Mouse (Mus musculus) heart, postnatal 0 days (tissue): ENCODE data around the gene Caskin2. TPM values are rescaled to one million over a fixed set of nuclear protein-coding genes. Genes with fewer than 3 reads are reported as not detected.
"Not testable (repeated sequence)": the region's sequence is repeated elsewhere in the genome, so short reads cannot be mapped to it uniquely, and the experiment has no call there.

ENCODE experiments used
- ATAC-seq: fragments of 200-750 bp; cut with Nextera tagmentation; 2 replicates; pipeline ENCODE4 v1.8.0; 2017; ENCODE audit warnings: low read depth, moderate number of reproducible peaks, moderate library complexity; ENCODE audit not compliant: insufficient read depth
- DNase-seq: peaks from one replicate; pipeline ENCODE4 v3.0.0-alpha.2; 2016; ENCODE audit warnings: low spot score
- H3K27ac ChIP-seq: fragments of 300-500 bp; sonication (generic); 2 replicates; pipeline ENCODE4 v1.5.1; 2014; ENCODE audit warnings: low read depth, mild to moderate bottlenecking
- H3K27me3 ChIP-seq: fragments of 300-500 bp; sonication (generic); 2 replicates; pipeline ENCODE4 v1.6.1; 2014; ENCODE audit warnings: low read length, mixed read lengths; ENCODE audit not compliant: control insufficient read depth, insufficient read depth
- H3K36me3 ChIP-seq: fragments of 300-500 bp; sonication (generic); replicated peaks from 2 replicates; pipeline ENCODE4 v1.6.1; 2014; ENCODE audit warnings: low read length, mixed read lengths; ENCODE audit not compliant: control insufficient read depth, insufficient read depth
- H3K4me1 ChIP-seq: fragments of 300-500 bp; sonication (generic); 2 replicates; pipeline ENCODE4 v1.6.1; 2014; ENCODE audit warnings: antibody characterized with exemption; ENCODE audit not compliant: control insufficient read depth, insufficient read depth
- H3K4me2 ChIP-seq: fragments of 300-500 bp; sonication (generic); 2 replicates; pipeline ENCODE4 v1.6.1; 2014; ENCODE audit warnings: low read depth, mild to moderate bottlenecking, low read length, moderate library complexity
- H3K4me3 ChIP-seq: fragments of 300-500 bp; sonication (generic); 2 replicates; pipeline ENCODE4 v1.5.1; 2014; ENCODE audit warnings: low read depth, low read length
- H3K9ac ChIP-seq: fragments of 300-500 bp; sonication (generic); replicated peaks from 2 replicates; pipeline ENCODE4 v1.6.1; 2014; ENCODE audit warnings: low read depth, low read length, mixed read lengths
- H3K9me3 ChIP-seq: fragments of 300-500 bp; sonication (generic); replicated peaks from 2 replicates; pipeline ENCODE4 v1.6.1; 2016; ENCODE audit warnings: low read length; ENCODE audit not compliant: control insufficient read depth
- CTCF ChIP-seq: IDR thresholded peaks from 2 replicates; pipeline ENCODE4 v1.5.1; 2016; ENCODE audit warnings: antibody characterized with exemption, control low read depth, low read depth
- EP300 ChIP-seq: IDR thresholded peaks from 2 replicates; pipeline ENCODE4 v1.6.1; 2016; ENCODE audit warnings: antibody characterized with exemption, low read depth
- WGBS: fragments of 180-500 bp; shearing (Covaris S2); extraction: QIAGEN DNeasy Blood & Tissue Kit; methylation state at CpG from one replicate; pipeline ENCODE4 v1.1.7; 2014; 5-methylcytosine and 5-hydroxymethylcytosine counted together
- polyA plus RNA-seq: library from polyadenylated mRNA; unstranded; fragments of >200 nt; fragmentation: Nextera tagmentation; extraction: Ambion mirVana; gene quantifications from 2 replicates; pipeline ENCODE4 v1.2.1, GENCODE M21; 2015
- total RNA-seq: library from RNA; depleted of rRNA; stranded (reverse); fragments of >200 nt; gene quantifications from 2 replicates; pipeline ENCODE4 v1.2.3, GENCODE M21; 2014; ENCODE audit warnings: low replicate concordance; rRNA removed

Gene Caskin2
- 62.1 and 107 TPM in 2 replicates for total RNA-seq
- polyA plus RNA-seq: 12.6 and 14.2 TPM in 2 replicates

DNA sequence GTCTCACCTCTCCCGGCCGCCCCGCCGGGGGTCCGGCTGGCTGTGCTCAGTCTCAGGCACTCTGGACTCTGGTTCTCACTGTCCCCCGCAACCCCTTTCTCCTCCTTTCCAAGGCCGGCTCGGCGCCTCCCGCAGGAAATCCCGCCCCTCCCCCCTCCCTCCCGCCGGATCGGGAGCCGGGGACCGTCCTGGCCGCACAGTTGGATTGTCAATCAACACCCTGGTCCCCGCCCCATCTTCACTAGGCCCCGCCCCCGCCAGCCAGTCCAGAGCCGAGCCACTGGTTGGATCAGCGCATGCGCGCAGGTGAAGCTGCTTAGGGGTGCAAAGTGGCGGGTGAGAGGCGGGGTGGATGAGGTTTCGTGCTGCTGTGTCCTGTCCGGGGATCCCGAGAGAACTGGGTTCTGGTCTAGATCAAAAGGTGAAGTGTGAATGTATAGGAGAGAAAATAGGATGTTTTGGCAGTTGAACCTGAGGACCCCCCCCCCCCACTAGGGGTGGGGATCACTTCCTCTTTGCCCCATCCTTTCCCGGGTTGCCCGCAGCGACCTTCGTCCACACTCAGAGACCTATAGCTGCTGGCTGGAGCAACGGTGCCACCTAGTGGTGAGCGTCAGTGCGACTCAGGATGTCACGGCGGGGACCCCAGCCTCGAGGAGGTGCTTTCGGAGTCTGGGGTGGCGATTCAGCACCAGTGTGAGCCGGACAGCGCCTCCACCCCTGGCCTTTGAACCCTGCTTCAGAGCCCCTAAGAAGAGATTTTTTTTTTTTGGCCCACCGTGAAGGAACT, at the start of gene Caskin2:
Gene Caskin2, minus strand, starts transcription at position 133 of the 790 bp plus-strand sequence.
- WGBS: under 1% methylated on average over 37 of the region's 44 CpGs
- H3K4me1 ChIP-seq: peaks cover 41% of the 10 kb centered on the region
- peak within 1 kb of the TSS; percentile 98 for H3K4me2 ChIP-seq
- ATAC-seq: peak; percentile 83
- no peaks in the 10 kb centered on the region for H3K9me3 ChIP-seq
- peak within 1 kb of the TSS; percentile 91 for H3K27ac ChIP-seq
- peak within 1 kb of the TSS; percentile 65 for H3K4me3 ChIP-seq
- TF ChIP-seq EP300 (peak; percentile 61), CTCF (peak; percentile 99)
- peak within 1 kb of the TSS; percentile 77 for H3K9ac ChIP-seq
- no peaks in the 10 kb centered on the region for H3K27me3 ChIP-seq
- peak; percentile 97 for DNase-seq
- H3K36me3 ChIP-seq: peaks cover 10% of the 10 kb centered on the region; the same call in 1 of the 2 replicates

GRCm38 (mm10) chr11:115859143-115859945, 45.9 kb upstream of the Caskin2 start:
- TF ChIP-seq CTCF (peak; percentile 75), EP300 (no peak)
- ATAC-seq: peak; percentile 94
- H3K27ac ChIP-seq: no peak overlapping the region

DNA sequence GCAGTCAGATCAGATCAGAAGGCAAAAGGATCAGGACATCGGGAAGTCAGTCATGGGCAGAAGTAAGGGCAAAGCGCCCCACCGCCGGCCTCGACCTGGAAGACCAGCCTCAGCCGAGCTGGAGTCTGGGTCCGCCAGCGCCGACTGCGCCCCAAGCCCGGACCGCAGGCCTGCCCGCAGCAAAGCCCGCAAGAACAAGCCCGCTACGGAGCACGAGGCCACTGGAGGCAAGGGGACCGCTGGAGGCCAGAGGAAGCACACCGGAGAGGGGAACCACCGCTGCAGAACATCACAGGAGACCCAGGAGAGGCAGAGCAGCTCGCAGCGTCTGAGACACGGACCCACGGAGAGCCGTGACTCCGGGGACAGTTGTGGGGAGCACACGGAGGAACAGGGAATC, 44.9 kb upstream of the Caskin2 start, which contains the start of gene Myo15b:
Gene Myo15b, plus strand, starts transcription at position 53 of the 400 bp plus-strand sequence.
- Histone ChIP-seq H3K27me3 (peaks cover 31% of the 10 kb centered on the region), H3K27ac (no peak within 1 kb of the TSS)

More at GRCm38 (mm10) chr11:115859143-115859945, 45.9 kb upstream of the Caskin2 start:
- Histone ChIP-seq H3K4me2 (peak overlapping the region; percentile 68), H3K36me3 (0 out of 2 replicates have a peak, but pooled peaks cover 9% of the 10 kb centered on the region), H3K4me1 (peaks cover 5% of the 10 kb centered on the region), H3K9ac (peak overlapping the region; percentile 5; the same call in 1 of the 2 replicates), H3K4me3 (peak overlapping the region; percentile 42), H3K27me3 (peaks cover 31% of the 10 kb centered on the region), H3K9me3 (no peaks in the 10 kb centered on the region)
- WGBS: 3% methylated on average over 56 of the region's 75 CpGs
- peak; percentile 85 for DNase-seq

DNA sequence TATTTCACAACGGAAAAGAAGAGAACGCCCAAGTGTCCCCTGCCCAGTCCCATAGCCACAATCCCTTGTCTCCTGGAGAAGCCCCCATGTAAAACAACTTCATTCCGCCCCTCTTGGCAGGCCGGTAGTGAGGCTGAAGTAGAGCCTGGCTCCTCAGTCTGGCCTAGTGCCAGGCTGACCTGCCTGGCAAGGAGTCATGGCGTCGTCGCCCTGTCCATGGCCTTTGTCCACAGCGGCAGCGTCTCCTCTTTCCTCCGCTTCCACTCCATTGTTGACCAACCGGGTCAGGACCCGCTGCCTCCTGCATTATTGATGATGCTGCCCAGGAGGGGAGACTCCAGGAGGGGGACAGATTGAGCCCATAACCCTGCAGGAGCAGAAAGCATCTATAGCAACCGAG, 44.5 kb upstream of the Caskin2 start:
- Histone ChIP-seq H3K9me3 (no peaks in the 10 kb centered on the region), H3K4me1 (peaks cover 5% of the 10 kb centered on the region), H3K4me3 (no peak overlapping the region), H3K27me3 (peaks cover 31% of the 10 kb centered on the region), H3K36me3 (peaks cover 21% of the 10 kb centered on the region), H3K9ac (no peak overlapping the region), H3K27ac (no peak overlapping the region), H3K4me2 (no peak overlapping the region)
- TF ChIP-seq CTCF (no peak), EP300 (no peak)
- 46% methylated on average over 13 of the region's 13 CpGs for WGBS
- ATAC-seq (no peak), DNase-seq (no peak)

More for the DNA sequence above, 44.9 kb upstream of the Caskin2 start, which contains the start of gene Myo15b:
- ATAC-seq (no peak), DNase-seq (no peak)
- Histone ChIP-seq H3K36me3 (peaks cover 17% of the 10 kb centered on the region; the same call in 1 of the 2 replicates), H3K9me3 (no peaks in the 10 kb centered on the region), H3K4me3 (peak within 1 kb of the TSS; percentile 42), H3K9ac (peak within 1 kb of the TSS; percentile 5; the same call in 1 of the 2 replicates), H3K4me1 (peaks cover 5% of the 10 kb centered on the region), H3K4me2 (peak within 1 kb of the TSS; percentile 68)
- TF ChIP-seq EP300 (no peak), CTCF (no peak)
- WGBS: 17% methylated on average over 27 of the region's 27 CpGs

DNA sequence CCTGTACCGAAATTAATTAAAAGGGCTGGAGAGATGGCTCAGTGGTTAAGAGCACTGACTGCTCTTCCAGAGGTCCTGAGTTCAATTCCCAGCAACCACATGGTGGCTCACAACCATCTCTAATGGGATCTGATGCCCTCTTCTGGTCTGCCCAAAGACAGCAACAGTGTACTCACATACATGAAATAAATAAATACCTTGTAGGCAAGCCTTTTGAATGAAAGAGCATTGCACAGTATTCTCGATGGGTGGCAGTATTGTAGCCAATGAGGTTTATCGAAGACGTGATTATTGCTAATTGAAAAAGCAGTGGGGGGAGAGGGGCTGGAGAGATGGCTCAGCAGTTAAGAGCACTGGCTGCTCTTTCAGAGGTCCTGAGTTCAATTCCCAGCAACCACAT, 43.7 kb upstream of the Caskin2 start:
- peaks cover 30% of the 10 kb centered on the region for H3K27me3 ChIP-seq

More for the DNA sequence above, 43.7 kb upstream of the Caskin2 start:
- H3K9me3 ChIP-seq, H3K4me3 ChIP-seq, H3K27ac ChIP-seq, DNase-seq, H3K4me2 ChIP-seq, H3K4me1 ChIP-seq, ATAC-seq, H3K9ac ChIP-seq: not testable (repeated sequence)
- H3K36me3 ChIP-seq: peaks cover 23% of the 10 kb centered on the region
- 94% methylated on average over 4 of the region's 4 CpGs for WGBS
